Comparison of ENCODE assay signal across 10 mouse cellular contexts in the genomic region with DNA sequence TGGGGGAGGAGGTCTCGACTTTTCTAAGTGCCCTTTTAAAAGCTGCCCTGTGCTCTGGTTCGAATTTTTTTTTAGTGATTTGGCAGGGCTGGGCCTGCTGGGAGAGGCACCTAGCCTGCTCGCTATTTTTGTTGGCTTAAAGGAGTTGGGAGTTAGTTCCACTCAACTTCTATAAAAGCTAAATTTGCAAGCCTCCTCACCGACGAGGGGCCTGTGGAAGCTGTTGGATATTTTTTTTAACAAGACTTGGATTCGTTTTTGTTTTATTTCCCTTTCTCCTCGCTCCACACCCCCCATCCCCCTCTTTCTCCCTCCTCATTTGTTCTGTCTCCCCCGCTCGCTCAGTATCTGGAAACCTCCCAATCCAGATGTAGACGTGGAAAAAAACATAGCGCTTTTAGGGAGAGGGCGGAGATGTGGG. TPM values are rescaled to one million over a fixed set of nuclear protein-coding genes. Genes with fewer than 3 reads are reported as not detected.
A peak's percentile ranks its signal among the peaks of the same experiment; 100 is the strongest.
DNase-seq lines count a peak whose midpoint lies in the region; ATAC-seq and TF ChIP-seq lines count a peak whose summit lies in the region.
"Had no signal": no experiment of that assay in that cellular context is flagged by ENCODE, and none has a peak within 500 bp of the region (broad histone marks: within the 10 kb centered on the region; RNA-seq: fewer than 3 reads in every experiment).

No protein-coding gene starts in this region.

- peaks cover 23% of the 10 kb centered on the region for H3K4me1 ChIP-seq in kidney, postnatal 0 days (replicated peaks; ENCODE audit: insufficient read depth, low read length)
- peaks cover 67% of the 10 kb centered on the region for H3K4me1 ChIP-seq in forebrain, embryonic 13.5 days
- H3K4me1 ChIP-seq in intestine, postnatal 0 days (replicated peaks; ENCODE audit: control insufficient read depth, insufficient read depth, low read length): no peaks in the 10 kb centered on the region
- peaks cover 3% of the 10 kb centered on the region; the same call in 1 of the 2 replicates for H3K4me1 ChIP-seq in neural tube, embryonic 14.5 days (ENCODE audit: control insufficient read depth, insufficient read depth, low read length)

- DNase-seq in kidney, postnatal 0 days (ENCODE audit: low spot score): peak; percentile 79
- no peak for DNase-seq in kidney, adult 9 months
- no peak for DNase-seq in spleen, postnatal 14 days (ENCODE audit: low spot score in 2 of 2)
- no peak for DNase-seq in layer of hippocampus, adult 18-20 months (ENCODE audit: low spot score in 2 of 2)
- DNase-seq in cerebellum, adult 8-10 months: no peak

- H3K36me3 ChIP-seq in kidney, postnatal 0 days (ENCODE audit: insufficient read depth, low read length): no peaks in the 10 kb centered on the region
- H3K36me3 ChIP-seq in forebrain, embryonic 13.5 days (ENCODE audit: poor library complexity, severe bottlenecking): no peaks in the 10 kb centered on the region
- no peaks in the 10 kb centered on the region for H3K36me3 ChIP-seq in intestine, postnatal 0 days (ENCODE audit: control insufficient read depth, insufficient read depth)
- H3K36me3 ChIP-seq in neural tube, embryonic 14.5 days (ENCODE audit: control insufficient read depth, insufficient read depth, low read length): no peaks in the 10 kb centered on the region

- 5% methylated on average over 12 of the region's 12 CpGs for WGBS in kidney, postnatal 0 days
- under 1% methylated on average over 12 of the region's 12 CpGs for WGBS in forebrain, embryonic 13.5 days
- 27% methylated on average over 12 of the region's 12 CpGs for WGBS in intestine, postnatal 0 days
- under 1% methylated on average over 12 of the region's 12 CpGs for WGBS in neural tube, embryonic 14.5 days

- H3K9ac ChIP-seq in kidney, postnatal 0 days (ENCODE audit: low read depth, low read length): peak overlapping the region; percentile 67
- peak overlapping the region; percentile 99 for H3K9ac ChIP-seq in forebrain, embryonic 13.5 days
- 0 out of 2 replicates have a peak overlapping the region, but pooled peaks have one; percentile 4 for H3K9ac ChIP-seq in intestine, postnatal 0 days (ENCODE audit: low read depth, low read length)
- peak overlapping the region; percentile 46 for H3K9ac ChIP-seq in neural tube, embryonic 14.5 days (replicated peaks; ENCODE audit: low read depth, low read length)

- no peaks in the 10 kb centered on the region for H3K27me3 ChIP-seq in kidney, postnatal 0 days (ENCODE audit: insufficient read depth, low read length)
- H3K27me3 ChIP-seq in forebrain, embryonic 13.5 days: no peaks in the 10 kb centered on the region
- H3K27me3 ChIP-seq in intestine, postnatal 0 days (replicated peaks; ENCODE audit: control insufficient read depth, insufficient read depth, low read length): peaks cover 37% of the 10 kb centered on the region
- no peaks in the 10 kb centered on the region for H3K27me3 ChIP-seq in neural tube, embryonic 14.5 days (ENCODE audit: control insufficient read depth, insufficient read depth, low read length)

- peak overlapping the region; percentile 86 for H3K4me3 ChIP-seq in kidney, postnatal 0 days (replicated peaks; ENCODE audit: low read depth, low read length)
- H3K4me3 ChIP-seq in forebrain, embryonic 13.5 days: peak overlapping the region; percentile 90
- H3K4me3 ChIP-seq in intestine, postnatal 0 days (ENCODE audit: low read depth, low read length): peak overlapping the region; percentile 66
- H3K4me3 ChIP-seq in neural tube, embryonic 14.5 days (ENCODE audit: low read depth, low read length): peak overlapping the region; percentile 64

- no peak for ATAC-seq in kidney, postnatal 0 days (replicated peaks; ENCODE audit: low FRiP score, low read depth)
- ATAC-seq in forebrain, embryonic 13.5 days: no peak
- ATAC-seq in intestine, postnatal 0 days: no peak
- no peak for ATAC-seq in neural tube, embryonic 14.5 days (ENCODE audit: low read depth)

- H3K4me2 ChIP-seq in kidney, postnatal 0 days (ENCODE audit: low read length): peak overlapping the region; percentile 83
- peak overlapping the region; percentile 84 for H3K4me2 ChIP-seq in forebrain, embryonic 13.5 days
- H3K4me2 ChIP-seq in intestine, postnatal 0 days (replicated peaks; ENCODE audit: low read depth): peak overlapping the region; percentile 82
- peak overlapping the region; percentile 82 for H3K4me2 ChIP-seq in neural tube, embryonic 14.5 days (ENCODE audit: low read depth, low read length)

- H3K9me3 ChIP-seq in kidney, postnatal 0 days (replicated peaks; ENCODE audit: low read length): no peaks in the 10 kb centered on the region
- no peaks in the 10 kb centered on the region for H3K9me3 ChIP-seq in forebrain, embryonic 13.5 days (replicated peaks)
- H3K9me3 ChIP-seq in intestine, postnatal 0 days (ENCODE audit: control insufficient read depth): no peaks in the 10 kb centered on the region
- H3K9me3 ChIP-seq in neural tube, embryonic 14.5 days (ENCODE audit: control insufficient read depth, low read length): no peaks in the 10 kb centered on the region

- no peak for TF ChIP-seq CTCF in kidney, postnatal 0 days (IDR thresholded peaks at IDR 0.05; ENCODE audit: low read depth)
- no peak for TF ChIP-seq CTCF in intestine, postnatal 0 days (IDR thresholded peaks at IDR 0.05; ENCODE audit: low read depth)

- H3K27ac ChIP-seq in kidney, postnatal 0 days: peak overlapping the region; percentile 95
- H3K27ac ChIP-seq in forebrain, embryonic 13.5 days: peak overlapping the region; percentile 75
- no peak overlapping the region for H3K27ac ChIP-seq in intestine, postnatal 0 days (ENCODE audit: low read depth, low read length)
- H3K27ac ChIP-seq in neural tube, embryonic 14.5 days (ENCODE audit: low read depth, low read length): no peak overlapping the region

RNA-seq across cellular contexts. Expression of a gene that starts 2.6 kb away (rescaled TPM):
- polyA plus RNA-seq in kidney, postnatal 0 days (2015; fragmentation: Nextera tagmentation; extraction: Ambion mirVana): 21.8 and 25.9 TPM in 2 replicates
- polyA plus RNA-seq in forebrain, embryonic 13.5 days (2015; fragmentation: Nextera tagmentation; extraction: Ambion mirVana): 22.0 and 24.4 TPM in 2 replicates
- 6.0 and 6.2 TPM in 2 replicates for polyA plus RNA-seq in intestine, postnatal 0 days (2015; fragmentation: Nextera tagmentation; extraction: Ambion mirVana)
- polyA plus RNA-seq in neural tube, embryonic 14.5 days (2014; fragmentation: Nextera tagmentation; extraction: Ambion mirVana): 6.5 and 10.5 TPM in 2 replicates
- total RNA-seq in layer of hippocampus, adult 18-20 months (2021): 1 to 10 TPM; 7.3 to 7.5 TPM
- total RNA-seq: MEL had no signal

RNA-seq across cellular contexts. Expression of a gene that starts 27.5 kb away (rescaled TPM):
- polyA plus RNA-seq in kidney, postnatal 0 days (2015; fragmentation: Nextera tagmentation; extraction: Ambion mirVana): 8.6 and 8.9 TPM in 2 replicates
- 8.8 and 17.2 TPM in 2 replicates for polyA plus RNA-seq in forebrain, embryonic 13.5 days (2015; fragmentation: Nextera tagmentation; extraction: Ambion mirVana)
- polyA plus RNA-seq in intestine, postnatal 0 days (2015; fragmentation: Nextera tagmentation; extraction: Ambion mirVana): 11.2 and 12.7 TPM in 2 replicates
- polyA plus RNA-seq in neural tube, embryonic 14.5 days (2014; fragmentation: Nextera tagmentation; extraction: Ambion mirVana): 6.6 and 6.9 TPM in 2 replicates
- total RNA-seq in layer of hippocampus, adult 18-20 months (2021): 1 to 10 TPM; 2.5 to 3.8 TPM
- total RNA-seq: neutrophil, adult 5-6 weeks had no signal

RNA-seq across cellular contexts. Expression of a gene that starts 50.6 kb away (rescaled TPM):
- 25.1 and 29.6 TPM in 2 replicates for polyA plus RNA-seq in kidney, postnatal 0 days (2015; fragmentation: Nextera tagmentation; extraction: Ambion mirVana)
- polyA plus RNA-seq in forebrain, embryonic 13.5 days (2015; fragmentation: Nextera tagmentation; extraction: Ambion mirVana): 75.1 and 83.8 TPM in 2 replicates
- polyA plus RNA-seq in intestine, postnatal 0 days (2015; fragmentation: Nextera tagmentation; extraction: Ambion mirVana): 18.9 and 22.3 TPM in 2 replicates
- 57.8 and 83.7 TPM in 2 replicates for polyA plus RNA-seq in neural tube, embryonic 14.5 days (2014; fragmentation: Nextera tagmentation; extraction: Ambion mirVana)
- total RNA-seq in layer of hippocampus, adult 18-20 months (2021): 10 to 100 TPM; 47.5 to 48.8 TPM

RNA-seq across cellular contexts. Expression of a gene that starts 56.8 kb away (rescaled TPM):
- polyA plus RNA-seq in kidney, postnatal 0 days (2015; fragmentation: Nextera tagmentation; extraction: Ambion mirVana): 0.32 and 0.36 TPM in 2 replicates
- 0.09 and 0.13 TPM in 2 replicates for polyA plus RNA-seq in forebrain, embryonic 13.5 days (2015; fragmentation: Nextera tagmentation; extraction: Ambion mirVana)
- polyA plus RNA-seq in intestine, postnatal 0 days (2015; fragmentation: Nextera tagmentation; extraction: Ambion mirVana): 0.09 and 0.14 TPM in 2 replicates
- 0.11 and 0.12 TPM in 2 replicates for polyA plus RNA-seq in neural tube, embryonic 14.5 days (2014; fragmentation: Nextera tagmentation; extraction: Ambion mirVana)
- total RNA-seq in layer of hippocampus, adult 18-20 months (2021): not detected
- total RNA-seq: MEL; neutrophil, adult 5-6 weeks had no signal

Comparison
In these comparisons a context has a peak if more than half of its experiments do, and no peak if none do; other contexts are left out.
1. H3K27ac ChIP-seq: peak in kidney, postnatal 0 days (single experiment) and forebrain, embryonic 13.5 days (single experiment); none in intestine, postnatal 0 days (single experiment) and neural tube, embryonic 14.5 days (single experiment).
2. H3K9ac ChIP-seq: peak in every context shown above with its lines; median percentile 99 in forebrain, embryonic 13.5 days; 67 in kidney, postnatal 0 days; 46 in neural tube, embryonic 14.5 days; 4 in intestine, postnatal 0 days.
3. Peak in every context shown above with its lines, with median percentiles within 50 percentile points of each other: H3K4me2 ChIP-seq and H3K4me3 ChIP-seq.